Mouse (Mus musculus) layer of hippocampus, adult 11-12 months (tissue): ENCODE measurements around the gene Ccr1l1.
"Not testable (repeated sequence)": the region's sequence is repeated elsewhere in the genome, so short reads cannot be mapped to it uniquely, and the experiment has no call there.

Experiments used
- DNase-seq: peaks from one replicate; pipeline ENCODE4 v3.0.0; 2022; ENCODE audit warnings: low spot score

The Ccr1l1 gene

DNA sequence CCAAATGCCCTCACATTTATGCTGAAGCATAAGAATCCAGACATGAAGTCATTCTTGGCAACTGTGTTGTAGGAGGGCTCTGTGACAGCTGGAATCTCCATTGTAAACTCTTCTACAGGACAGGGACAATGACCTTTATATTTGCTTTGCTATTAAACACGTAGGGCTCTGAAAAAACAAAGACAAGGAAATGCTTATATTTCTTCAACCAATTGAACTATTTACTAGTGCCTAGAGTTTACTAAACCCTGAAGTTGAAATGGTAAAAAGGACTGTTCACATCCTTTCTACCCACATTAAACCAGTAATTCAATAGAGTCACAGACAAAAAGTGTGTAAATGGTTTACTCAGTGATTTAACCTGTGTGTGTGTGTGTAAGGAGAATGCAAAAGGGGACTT lies at the start of gene Ccr1l1:
Gene Ccr1l1, minus strand, starts transcription at position 101 of the 400 bp plus-strand sequence.
- no peak for DNase-seq

DNA sequence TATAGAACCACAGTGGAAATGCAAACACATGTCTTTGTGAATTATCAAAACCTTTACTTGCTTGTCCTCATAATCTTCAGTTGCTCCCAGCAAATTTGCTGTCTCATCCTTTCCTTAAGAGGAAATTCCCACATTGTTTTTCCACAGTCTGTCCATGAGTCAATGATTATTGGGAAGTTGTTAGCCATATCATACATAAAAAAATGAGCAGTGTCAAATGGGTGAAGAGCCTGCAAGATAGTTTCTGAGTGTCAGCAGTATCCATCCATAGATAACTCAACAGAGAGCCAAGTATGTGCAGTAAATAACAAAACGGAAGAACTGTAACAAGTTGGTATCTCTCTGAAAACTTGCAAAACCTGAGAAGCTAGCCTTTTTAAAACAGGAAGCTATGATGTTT lies 43.5 kb upstream of the Ccr1l1 start, which contains the start of gene Ccr3:
Gene Ccr3, plus strand, starts transcription at position 301 of the 400 bp plus-strand sequence.
- no peak for DNase-seq

DNA sequence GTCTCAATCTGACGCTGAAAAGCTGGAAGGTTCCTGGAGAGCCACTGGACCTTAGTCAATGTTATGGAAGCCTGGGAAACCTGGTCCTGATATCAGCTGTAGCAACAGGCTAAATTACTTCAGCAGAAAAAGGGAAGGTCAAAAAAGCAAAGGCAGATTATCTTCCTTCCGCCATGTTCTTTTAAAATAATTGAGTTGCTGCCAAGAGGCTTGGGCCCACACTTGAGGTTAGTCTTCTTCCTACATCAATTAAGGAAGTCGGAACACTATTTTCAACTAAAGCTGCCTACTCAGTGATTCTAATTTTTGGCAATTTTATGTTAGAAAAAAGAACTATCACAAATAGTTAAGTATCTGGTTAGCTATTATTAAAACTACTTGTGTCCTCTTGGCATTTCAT lies 41.7 kb upstream of the Ccr1l1 start:
- no peak for DNase-seq

DNA sequence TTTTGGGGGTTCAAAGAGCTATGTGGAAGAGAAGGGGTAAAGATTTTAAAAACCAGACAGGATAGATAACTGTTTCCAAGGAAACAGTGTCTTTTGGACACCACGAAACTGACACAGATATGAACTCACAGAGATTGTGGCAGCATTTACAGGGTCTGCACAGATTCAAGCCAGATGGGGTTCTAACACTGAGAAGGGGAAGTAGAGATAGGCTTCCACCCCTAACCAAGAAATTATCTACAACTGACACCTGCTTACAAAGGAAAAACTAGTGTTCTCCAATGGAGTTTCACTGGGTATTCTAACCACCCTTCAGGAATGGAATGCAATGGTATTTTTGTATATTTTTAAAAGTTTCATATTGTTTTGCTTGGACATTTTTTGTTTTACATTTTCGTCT lies 37.8 kb upstream of the Ccr1l1 start:
- no peak for DNase-seq

DNA sequence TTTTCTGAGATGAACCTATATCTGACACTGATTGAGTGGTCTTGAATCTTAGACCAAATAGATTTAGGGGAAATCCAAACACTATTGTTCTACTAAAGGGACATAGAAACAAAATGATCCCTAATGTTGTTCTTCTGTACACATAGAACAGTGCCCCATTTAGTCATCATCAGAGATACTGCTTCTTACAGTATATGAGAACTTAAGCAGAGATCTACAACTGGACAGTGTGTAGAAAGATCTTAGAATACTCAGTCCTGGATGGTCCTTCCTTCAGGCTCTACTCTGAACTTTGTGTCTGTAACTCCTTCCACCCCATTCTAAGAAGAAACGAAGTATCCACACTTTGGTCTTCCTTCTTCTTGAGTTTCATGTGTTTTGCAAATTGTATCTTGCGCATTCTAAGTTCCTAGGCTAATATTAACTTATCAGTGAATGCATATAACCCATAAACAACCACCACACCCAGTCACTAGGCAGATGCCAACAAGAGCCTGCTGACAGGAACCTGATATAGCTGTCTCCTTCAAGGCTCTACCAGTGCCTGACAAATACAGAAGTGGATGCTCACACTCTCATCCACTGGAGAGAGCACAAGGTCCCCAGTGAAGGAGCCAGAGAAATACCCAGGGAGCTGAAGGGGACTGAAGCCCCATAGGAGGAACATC lies 36.9 kb upstream of the Ccr1l1 start:
- DNase-seq = no peak

DNA sequence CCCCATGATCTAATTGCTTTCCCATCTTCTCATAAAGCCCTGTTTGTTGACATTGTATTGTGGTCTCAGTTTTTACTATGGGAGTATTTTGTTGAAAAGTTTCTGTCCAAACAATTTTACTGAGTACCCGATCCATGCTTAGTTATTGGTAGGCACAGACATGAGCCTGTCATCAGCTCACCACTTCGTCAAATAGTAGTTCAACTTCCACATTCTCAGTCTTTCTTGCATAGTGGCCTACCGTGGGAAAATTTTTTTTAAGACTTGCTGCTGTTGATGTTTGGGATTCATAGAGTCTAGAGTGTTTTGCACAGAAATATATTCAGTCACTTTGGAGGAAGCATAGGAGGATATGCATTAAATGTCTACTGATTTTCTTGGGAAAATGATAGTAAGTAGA lies 35.1 kb upstream of the Ccr1l1 start:
- no peak for DNase-seq

DNA sequence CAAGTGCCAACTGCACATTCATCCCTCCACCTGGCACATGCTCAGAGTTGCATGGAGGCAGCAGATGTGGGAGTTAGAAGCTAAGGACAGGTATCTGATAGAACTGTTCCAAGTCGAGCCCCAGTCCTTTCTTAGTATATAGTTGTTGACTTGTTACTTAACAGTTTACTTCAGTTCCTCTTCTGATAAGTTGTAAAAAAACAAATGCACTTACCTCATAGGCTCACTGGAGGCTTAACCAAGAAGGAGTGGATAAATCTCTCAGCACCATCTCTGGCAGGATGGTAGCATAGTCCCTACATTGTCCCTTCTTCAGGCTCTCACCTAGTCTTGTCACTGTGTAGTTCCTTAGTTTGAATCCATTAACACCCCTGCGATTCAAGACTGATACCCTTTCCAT lies 34.5 kb upstream of the Ccr1l1 start:
- DNase-seq = no peak

DNA sequence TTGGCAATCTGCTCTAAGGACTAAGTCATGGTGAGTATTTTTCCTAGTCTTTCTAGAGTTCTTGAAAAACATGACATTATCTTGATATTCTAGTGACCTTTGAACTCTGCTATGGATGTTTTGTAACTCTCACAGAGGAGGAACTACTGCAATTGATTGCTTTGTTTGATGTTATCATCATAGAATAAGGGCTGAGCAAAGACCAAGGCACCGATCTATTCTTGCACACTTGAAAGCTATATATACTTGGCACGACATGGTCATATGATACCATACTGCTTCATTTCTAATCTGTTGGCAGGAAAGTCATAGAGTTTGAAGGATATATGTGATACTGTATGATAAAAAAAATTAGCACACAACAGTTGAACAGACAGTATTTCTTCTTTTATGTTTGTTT lies 21.6 kb upstream of the Ccr1l1 start:
- DNase-seq = no peak

DNA sequence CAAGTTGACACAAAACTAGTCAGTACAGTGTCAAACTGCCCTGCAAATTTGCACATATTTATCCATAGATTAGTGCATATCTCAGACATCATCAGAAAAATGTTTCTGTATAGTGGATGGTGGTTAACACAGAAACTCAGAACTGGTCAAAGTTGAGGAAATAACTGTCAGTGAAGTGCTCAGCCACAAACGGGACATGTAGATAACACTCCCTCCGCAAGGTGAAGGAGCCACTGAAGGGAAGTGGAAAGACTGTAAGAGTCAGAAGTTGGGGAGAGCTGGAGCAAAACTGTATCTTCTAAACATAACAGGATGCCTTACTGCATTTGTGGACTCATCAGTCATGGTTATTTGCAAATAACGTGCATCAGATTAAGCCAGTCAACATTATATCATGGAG lies 19.5 kb upstream of the Ccr1l1 start:
- no peak for DNase-seq

DNA sequence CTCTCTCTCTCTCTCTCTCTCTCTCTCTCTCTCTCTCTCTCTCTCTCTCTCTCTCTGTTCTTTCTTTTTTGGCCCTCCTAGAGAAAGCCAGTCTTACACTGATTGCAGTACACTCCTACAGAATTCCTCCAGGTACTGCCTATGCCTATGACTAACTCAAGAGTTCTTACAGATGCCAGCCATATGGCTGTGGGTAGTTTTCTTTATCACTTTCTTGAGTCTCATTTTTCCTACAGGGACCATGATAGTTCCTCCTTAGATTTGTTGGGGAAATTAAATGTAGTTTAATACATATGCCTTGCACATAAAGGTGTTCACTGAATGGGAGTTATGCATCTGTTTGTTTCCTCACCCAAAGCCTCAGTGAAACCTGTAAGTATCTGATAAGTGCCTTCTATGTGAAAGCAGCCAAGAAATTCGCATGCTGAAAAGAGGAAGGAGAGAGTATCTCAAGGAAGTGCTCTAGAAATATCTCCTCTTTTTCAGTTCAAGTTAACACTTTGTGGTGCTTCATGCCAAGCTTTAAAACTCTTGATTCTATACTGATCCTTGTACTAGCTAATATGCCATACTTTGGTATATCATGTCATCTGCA lies 13.2 kb upstream of the Ccr1l1 start:
- DNase-seq = peak; percentile 13

DNA sequence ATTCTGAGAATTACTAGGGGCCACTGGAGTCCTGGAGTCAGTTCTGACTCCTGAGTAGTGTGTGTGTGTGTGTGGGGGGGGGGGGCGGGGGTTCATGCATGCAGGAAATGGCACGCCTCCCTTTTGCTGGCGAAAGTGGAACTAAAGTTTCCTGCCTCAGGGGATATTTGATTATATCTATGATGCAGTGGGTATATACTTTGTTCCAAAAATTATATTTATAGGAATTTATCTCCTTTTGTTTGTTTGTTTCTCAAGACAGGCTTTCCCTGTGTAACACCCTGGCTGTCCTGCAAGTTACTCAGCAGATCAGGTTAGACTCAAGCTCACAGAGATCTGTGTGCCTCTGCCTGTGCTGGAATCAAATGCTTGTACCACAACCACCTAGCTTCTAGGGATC lies 11.5 kb upstream of the Ccr1l1 start:
- no peak for DNase-seq

DNA sequence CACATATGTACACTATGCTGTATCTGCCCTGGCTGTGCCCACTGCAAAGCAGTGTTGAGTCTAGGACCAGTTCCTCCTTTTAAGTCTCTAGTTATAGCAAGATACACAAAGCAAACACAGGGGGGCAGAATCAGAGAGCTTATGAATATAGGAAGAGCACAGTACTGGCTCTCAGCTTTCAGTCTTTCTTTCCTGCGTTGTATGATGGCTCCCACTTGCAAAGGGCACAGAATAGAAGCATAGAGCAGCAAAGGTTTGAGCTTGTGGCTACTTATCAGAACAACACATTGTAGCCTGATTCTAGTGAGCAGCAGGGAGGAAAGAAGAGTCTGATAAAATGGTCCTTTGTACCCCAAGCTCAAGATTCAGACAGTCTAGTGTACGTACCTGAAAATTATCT lies 8.0 kb upstream of the Ccr1l1 start:
- DNase-seq = peak; percentile 33

DNA sequence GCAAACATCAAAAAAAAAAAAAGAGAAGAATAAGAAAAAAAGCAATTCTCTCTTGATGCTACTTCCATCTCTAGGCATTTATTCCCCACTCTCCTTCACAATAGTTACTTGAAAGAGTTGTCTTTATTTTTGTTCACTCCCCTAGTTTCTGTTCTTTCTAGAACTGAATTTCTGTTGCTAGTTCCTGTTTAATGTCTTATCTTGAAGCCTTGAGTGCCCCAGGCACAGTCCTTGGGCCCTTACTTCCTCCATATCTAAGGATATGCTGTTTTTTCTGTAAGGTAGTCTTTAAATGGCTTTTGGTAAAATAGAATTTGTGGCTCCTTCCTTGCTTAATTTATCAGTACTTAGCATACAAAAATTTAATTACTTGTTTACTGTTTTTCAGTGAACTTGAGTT lies 6.7 kb upstream of the Ccr1l1 start:
- no peak for DNase-seq

DNA sequence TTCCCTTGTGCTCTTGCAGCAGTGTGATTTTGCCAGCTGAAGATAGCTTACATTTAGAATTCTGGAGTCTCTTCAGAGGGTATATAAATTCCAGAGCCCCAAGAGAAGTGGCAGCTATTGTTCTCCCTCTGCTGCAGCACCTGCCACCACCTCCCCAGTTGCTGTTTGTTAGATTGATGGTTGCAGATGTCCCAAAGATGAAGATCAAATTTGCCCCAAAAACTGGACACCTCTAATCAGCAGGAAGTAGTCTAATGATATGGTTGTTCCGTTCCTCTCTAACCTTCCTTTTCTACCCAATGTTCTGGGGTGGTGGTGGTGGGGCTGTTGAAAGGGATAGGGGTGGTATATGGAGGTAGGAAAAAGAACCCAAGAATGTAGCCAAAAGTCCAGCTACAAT lies 4.5 kb upstream of the Ccr1l1 start:
- DNase-seq = no peak

DNA sequence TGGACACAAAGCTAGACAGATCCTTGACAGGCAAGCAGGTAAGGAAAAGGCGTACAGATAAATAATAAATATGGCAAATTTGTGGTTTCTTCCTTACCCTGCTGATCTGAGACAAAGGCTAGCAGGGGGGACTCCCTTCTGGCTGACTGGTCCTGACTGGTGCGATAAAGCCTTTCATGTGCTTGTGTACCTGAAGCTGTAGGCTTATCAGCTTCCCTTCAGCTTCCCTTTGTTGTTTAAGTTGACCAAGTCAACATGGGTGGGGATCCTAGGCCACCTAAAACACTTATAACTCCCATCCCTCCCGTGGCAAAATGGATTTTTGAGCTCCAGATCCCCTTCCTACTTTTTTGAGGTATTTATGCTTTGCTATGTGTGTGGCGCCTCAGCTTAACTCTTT lies 3.7 kb upstream of the Ccr1l1 start:
- DNase-seq = no peak

DNA sequence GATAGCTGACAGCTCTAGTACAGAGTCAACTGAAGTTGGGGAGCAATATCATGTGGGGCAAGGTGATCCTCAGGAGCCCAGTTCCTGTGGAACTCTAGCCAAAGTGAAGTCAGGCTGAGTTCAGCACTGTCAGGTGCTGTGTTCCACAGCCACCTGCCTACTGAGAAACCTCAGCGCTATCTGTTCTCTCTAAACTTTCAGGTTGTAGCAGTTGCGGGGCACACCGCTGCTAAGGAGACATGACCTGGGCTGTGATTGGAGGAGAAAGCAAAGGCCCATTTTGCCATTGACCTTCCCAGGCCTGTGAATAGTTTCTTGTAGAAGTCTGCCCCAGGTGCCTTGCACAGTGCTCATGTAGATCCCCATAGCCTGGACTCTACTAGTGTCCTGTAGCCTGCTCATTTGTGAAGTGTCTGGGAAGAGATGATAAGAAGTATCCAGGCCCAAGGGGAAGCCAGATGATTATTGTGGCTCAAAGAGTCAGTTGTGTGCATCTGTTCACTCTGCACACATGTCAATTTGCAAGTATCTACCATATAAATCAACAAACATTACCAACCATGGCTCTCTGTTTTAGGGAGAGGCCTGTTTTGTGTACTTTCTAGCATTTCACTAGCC lies 2.8 kb upstream of the Ccr1l1 start:
- DNase-seq = not testable (repeated sequence)

DNA sequence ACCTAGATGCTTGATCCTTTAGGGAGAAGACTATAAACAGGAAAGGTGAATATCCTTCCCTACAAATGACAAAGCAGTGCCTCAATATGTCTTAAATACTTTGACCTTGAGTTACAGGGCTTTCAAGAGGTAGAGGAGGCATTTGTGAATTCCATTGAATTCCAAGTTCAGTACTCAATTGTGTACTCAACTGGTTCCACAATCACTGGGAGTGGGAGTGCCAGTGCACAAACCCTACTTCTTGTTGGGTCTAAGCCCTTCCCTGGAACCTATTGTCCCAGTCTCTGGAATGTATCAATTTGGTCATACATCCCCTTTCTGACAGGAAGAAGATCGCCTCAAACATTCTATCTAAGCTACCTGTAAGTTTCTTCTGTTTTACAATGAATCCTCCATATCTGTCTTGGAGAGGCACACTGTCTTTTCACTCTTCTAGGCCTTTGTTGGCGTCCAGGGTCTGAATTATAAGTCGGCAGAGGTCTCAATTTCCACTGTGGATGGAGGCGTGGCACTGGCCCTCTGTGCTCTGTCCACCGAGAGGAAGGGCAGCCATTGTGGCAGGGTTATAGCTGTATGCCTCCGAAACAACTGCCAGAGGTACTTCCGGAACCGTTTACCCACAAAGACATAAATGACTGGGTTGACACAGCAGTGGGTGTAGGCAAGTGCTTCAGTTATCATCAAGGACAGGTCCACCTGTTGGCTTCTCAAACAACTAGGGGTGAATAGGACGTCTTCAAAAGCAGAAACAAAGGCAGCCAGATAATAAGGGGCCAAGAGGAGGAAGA lies 1.1 kb downstream of the Ccr1l1 start:
- no peak for DNase-seq

DNA sequence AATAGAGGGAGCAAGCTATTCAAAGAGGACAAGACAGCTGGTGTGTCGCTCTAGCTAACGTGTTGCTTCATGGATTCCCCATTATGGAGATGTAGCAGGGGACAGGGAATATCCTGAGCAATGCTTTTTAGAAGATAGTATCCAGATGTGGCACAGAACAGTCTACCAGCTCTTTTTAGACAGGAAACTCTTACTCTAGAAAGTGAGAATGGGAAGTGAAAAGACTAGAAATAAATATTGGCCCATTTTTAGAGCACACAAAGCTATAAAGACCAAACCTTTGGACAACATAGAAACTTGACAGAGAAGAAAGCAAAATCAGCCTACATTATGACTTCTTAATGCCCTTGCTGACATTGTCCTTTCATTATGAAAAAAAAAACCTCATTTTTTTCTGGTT lies 2.6 kb downstream of the Ccr1l1 start:
- no peak for DNase-seq

DNA sequence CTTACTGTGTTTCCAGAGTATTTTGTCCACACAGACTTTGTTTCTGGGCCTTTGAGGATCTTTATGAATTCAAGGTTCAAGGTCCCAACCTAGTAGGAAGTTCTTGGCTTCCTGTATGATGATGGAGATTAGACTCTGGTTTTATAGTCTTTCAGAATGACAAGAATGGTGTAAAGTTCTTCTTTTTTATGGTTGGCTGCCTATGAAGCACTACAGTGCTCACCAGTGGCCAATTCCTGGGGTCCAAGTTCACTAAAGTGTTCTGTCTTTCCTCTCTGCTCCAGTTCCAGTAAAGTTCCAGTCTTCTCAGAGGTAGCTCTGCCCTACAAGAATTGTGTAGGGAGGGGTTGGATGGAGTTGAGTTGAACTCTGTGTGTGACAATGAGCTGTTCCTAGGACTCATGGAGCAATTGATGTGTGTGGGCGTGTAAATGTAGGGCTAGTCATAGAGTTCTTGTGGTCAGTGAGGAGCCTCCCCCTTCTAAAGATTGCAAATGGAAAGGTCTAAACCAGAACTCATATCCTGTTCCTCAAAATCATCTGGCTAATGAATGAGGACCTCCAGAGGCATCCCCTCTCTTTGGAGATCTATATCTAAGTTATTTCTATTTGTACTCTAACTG lies 9.8 kb downstream of the Ccr1l1 start, which contains the start of gene Ccr1:
Gene Ccr1, minus strand, starts transcription at position 403 of the 623 bp plus-strand sequence.
- no peak for DNase-seq

DNA sequence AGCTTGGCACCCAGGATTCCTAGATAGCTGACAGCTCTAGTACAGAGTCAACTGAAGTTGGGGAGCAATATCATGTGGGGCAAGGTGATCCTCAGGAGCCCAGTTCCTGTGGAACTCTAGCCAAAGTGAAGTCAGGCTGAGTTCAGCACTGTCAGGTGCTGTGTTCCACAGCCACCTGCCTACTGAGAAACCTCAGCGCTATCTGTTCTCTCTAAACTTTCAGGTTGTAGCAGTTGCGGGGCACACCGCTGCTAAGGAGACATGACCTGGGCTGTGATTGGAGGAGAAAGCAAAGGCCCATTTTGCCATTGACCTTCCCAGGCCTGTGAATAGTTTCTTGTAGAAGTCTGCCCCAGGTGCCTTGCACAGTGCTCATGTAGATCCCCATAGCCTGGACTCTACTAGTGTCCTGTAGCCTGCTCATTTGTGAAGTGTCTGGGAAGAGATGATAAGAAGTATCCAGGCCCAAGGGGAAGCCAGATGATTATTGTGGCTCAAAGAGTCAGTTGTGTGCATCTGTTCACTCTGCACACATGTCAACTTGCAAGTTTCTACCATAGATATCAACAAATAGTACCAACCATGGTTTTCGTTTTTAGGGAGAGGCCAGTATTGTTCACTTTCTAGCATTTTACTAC lies 11.2 kb downstream of the Ccr1l1 start:
- DNase-seq = not testable (repeated sequence)

DNA sequence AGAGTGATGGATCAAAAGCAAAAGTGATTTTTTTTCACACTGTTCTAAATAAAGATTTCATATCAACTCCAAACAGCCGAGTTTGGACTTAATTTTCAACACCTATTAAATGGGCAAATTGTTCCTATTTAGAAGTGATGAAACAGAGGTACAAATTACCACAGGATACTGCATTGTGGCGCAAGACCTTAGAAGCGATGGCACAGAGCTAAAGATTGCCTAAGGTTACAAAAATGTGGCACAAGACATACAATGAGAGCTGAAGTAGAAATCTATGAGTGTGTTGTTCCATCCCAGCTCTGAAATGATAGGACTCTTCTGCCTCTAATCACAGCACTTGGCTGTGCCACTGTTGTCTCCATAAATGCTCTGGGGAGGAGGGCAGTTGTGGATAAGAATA lies 13.4 kb downstream of the Ccr1l1 start:
- no peak for DNase-seq

DNA sequence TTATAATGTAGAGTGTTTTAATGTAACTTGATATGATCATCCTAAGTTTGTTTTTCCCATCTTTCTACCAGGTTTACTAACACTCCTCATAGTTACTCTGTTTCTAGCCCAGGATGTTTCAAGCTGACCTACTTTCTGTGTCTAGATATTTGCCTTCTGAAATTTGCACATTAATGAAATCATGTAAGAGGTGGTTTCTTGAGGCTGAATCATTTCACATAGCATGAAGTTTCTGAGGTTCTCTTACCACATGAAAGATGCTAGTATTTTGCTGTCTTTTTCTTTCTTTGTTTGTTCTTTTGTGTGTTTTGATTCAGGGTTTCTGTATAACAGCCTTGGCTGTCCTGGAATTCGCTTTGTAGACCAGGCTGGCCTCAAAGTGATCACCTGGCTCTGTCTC lies 18.0 kb downstream of the Ccr1l1 start:
- no peak for DNase-seq
